Mouse (Mus musculus): ENCODE measurements at regions not wholly inside any gene's neighbourhood (a gene's known extent, or its start where the extent isn't known, plus 50 kb on each side); places are given as distances from the start of the nearest gene placed in this dataset.

DNA sequence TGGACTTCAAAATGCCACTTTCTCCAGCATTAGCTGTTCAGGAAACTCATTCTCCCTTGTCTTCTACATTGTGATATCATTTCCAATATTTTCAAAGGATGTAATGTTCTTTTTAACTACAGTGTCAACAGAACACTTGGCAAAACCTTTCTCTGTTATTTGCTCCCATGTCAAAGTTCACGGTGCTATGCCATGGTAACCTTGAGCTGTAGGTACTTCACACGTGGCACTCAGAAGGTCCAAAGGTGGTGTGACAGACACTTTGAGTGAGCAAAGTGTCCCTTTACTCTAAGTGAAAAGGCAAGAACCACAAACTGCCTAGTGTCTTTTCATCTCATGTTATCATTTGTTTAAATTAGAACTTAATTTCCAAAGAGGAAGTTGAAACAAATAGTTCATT, 53.3 kb upstream of the Tram2 start:
- intact Hi-C loops (cut with DNase I): no loop called here
- TF ChIP-seq CTCF (IDR thresholded peaks at IDR 0.05): no peak
- DNase-seq (ENCODE audit: extremely low spot score in 1 of 2, low spot score in 2 of 2): no peak
- no peak overlapping the region for H3K27ac ChIP-seq
- H3K4me3 ChIP-seq: no peak overlapping the region

DNA sequence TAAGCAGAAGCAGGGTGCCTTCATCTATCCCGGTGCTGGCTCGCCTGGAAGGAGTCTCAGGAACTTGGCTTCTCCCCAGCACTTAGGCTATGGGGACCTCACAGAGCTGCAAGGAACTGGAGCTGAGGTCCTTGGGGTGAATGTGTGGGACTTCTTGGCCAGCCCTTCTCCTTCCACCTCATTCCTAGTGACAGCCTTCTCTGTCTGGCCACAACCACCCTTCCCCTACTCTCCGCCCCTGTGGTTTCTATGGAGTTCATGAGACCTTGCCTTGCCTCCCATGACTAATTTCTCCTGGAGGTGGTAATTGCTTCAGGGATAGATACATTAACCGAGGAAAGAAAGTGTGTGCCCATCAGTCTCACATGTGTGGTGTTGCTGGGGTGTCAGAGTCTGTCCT, 67.9 kb upstream of the Tram2 start:
- intact Hi-C loops (cut with DNase I): no loop called here
- no peak for DNase-seq (ENCODE audit: extremely low spot score in 1 of 2, low spot score in 2 of 2)
- Histone ChIP-seq H3K27ac (no peak overlapping the region), H3K4me3 (no peak overlapping the region)
- no peak for TF ChIP-seq CTCF (IDR thresholded peaks at IDR 0.05)

DNA sequence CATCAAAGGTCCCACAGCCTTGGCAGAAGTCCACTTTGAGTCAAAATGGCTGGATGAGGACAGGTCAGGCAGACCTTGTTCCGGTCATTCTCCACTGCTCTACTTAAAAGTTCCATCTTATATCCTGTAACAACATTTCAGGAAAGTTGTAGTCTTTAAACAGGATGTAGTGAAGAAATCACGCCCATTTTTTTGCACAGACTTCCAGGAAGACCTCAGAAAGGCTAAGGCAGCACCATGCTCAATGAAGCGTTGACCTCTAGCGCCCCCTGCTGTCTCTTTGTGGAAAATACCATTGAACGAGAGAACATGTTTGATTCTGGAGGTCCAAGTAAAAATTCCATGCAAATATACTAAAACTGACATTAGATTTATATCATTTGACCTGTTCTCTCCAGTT, 56.6 kb upstream of the Tmem14a start:
- DNase-seq (ENCODE audit: extremely low spot score in 1 of 2, low spot score in 2 of 2): peak; percentile 77 to 82
- Histone ChIP-seq H3K4me3 (no peak overlapping the region), H3K27ac (no peak overlapping the region)
- intact Hi-C loops (cut with DNase I): loop anchor here (1.0 to 5.0 kb wide), 3 partner anchors 222 to 459 kb away; partner anchors contain the start of gene Mcm3
- peak; percentile 84 for TF ChIP-seq CTCF (IDR thresholded peaks at IDR 0.05)

DNA sequence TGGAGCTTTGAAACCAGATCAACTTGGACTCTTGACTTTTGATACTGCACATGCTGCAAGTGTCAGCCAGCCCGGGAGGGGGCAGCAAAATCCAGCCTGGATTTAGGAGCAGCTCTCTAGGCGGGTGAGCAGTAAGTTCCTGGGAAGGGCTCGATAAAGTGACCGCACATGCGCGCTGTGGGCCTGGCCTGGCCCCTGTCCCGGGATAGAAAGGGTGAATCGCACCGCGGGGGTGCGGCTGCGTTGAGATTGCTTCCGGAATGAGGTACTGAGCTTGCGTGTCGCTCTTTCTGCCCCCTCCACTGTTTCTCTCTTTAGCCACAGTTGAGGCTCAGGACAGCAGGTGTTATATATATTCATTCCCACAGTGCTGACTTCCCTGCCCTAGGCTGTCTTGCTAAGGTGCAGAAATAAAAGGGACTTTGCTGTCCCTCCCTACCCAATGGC, 52.1 kb upstream of the Tmem14a start:
- H3K27ac ChIP-seq: peak overlapping the region; percentile 66
- peak overlapping the region; percentile 51 for H3K4me3 ChIP-seq
- DNase-seq (ENCODE audit: extremely low spot score in 1 of 2, low spot score in 2 of 2): peak; percentile 81 to 85
- peak; percentile 81 for TF ChIP-seq CTCF (IDR thresholded peaks at IDR 0.05)
- intact Hi-C loops (cut with DNase I): loop anchor here (1.0 to 5.0 kb wide), 4 partner anchors 50 to 1101 kb away; no protein-coding TSS in a partner anchor

DNA sequence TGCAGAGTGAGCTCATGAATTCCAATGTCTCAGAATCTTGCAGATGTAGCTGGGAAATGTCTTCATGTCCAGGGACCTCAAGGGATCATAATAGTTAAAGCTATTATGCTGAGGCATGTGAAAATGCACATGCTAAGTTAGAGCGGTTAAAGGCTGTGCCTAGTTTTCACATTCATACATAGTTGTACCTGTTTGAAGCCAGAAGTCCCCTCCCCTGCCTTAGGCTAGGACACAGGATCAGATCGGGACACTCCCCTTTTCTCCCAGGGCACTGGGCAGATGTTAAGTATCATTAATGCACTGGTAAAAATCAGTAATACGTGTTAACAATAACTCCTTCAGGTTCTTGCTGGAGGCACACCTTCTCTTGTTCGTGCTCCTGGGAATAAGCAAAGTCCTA, 51.6 kb upstream of the Tmem14a start:
- intact Hi-C loops (cut with DNase I): loop anchor here (1.0 to 5.0 kb wide), 4 partner anchors 50 to 1101 kb away; no protein-coding TSS in a partner anchor
- Histone ChIP-seq H3K27ac (peak overlapping the region; percentile 66), H3K4me3 (peak overlapping the region; percentile 51)
- no peak for DNase-seq (ENCODE audit: extremely low spot score in 1 of 2, low spot score in 2 of 2)
- no peak for TF ChIP-seq CTCF (IDR thresholded peaks at IDR 0.05)

Measured in left cerebral cortex, adult 2 months (tissue).